Mouse (Mus musculus): ENCODE measurements around the gene Arl15. TPM values are rescaled to one million over a fixed set of nuclear protein-coding genes. Genes with fewer than 3 reads are reported as not detected.

Gene Arl15
- polyA plus RNA-seq, 1 experiment from 2014 or later = 6.7 TPM

- ATAC-seq = no peak
- H3K36me3 ChIP-seq = no peaks in the 10 kb centered on the region
- H3K27me3 ChIP-seq (replicated peaks) = no peaks in the 10 kb centered on the region
- H3K4me3 ChIP-seq (replicated peaks) = no peak overlapping the region
- H3K27ac ChIP-seq = no peak overlapping the region
- H3K9ac ChIP-seq = no peak overlapping the region
- H3K9me3 ChIP-seq = no peaks in the 10 kb centered on the region
- H3K4me2 ChIP-seq (replicated peaks) = no peak overlapping the region
- H3K4me1 ChIP-seq (replicated peaks) = peaks cover 3% of the 10 kb centered on the region; the same call in 1 of the 2 replicates
- WGBS = 68% methylated on average over 16 of the region's 16 CpGs
Observed at GRCm38 (mm10) chr13:113888704-113889103, 94.4 kb downstream of the Arl15 start.

- Histone ChIP-seq H3K9me3 (no peaks in the 10 kb centered on the region), H3K9ac (no peak overlapping the region), H3K4me3 (replicated peaks) (no peak overlapping the region), H3K27me3 (replicated peaks) (no peaks in the 10 kb centered on the region), H3K36me3 (no peaks in the 10 kb centered on the region), H3K27ac (no peak overlapping the region), H3K4me2 (replicated peaks) (no peak overlapping the region), H3K4me1 (replicated peaks) (peaks cover 3% of the 10 kb centered on the region; the same call in 1 of the 2 replicates)
- WGBS = 77% methylated on average over 24 of the region's 24 CpGs
- no peak for ATAC-seq
Observed at GRCm38 (mm10) chr13:113889140-113890055, 95.1 kb downstream of the Arl15 start.

- Histone ChIP-seq H3K4me2 (replicated peaks) (no peak overlapping the region), H3K27me3 (replicated peaks) (no peaks in the 10 kb centered on the region), H3K4me1 (replicated peaks) (no peaks in the 10 kb centered on the region), H3K9ac (no peak overlapping the region), H3K4me3 (replicated peaks) (no peak overlapping the region), H3K36me3 (no peaks in the 10 kb centered on the region), H3K27ac (no peak overlapping the region), H3K9me3 (no peaks in the 10 kb centered on the region)
- ATAC-seq = no peak
- WGBS = 84% methylated on average over 10 of the region's 10 CpGs
Observed at GRCm38 (mm10) chr13:113896684-113897083, 102.4 kb downstream of the Arl15 start.

- 70% methylated on average over 3 of the region's 3 CpGs for WGBS
- Histone ChIP-seq H3K27me3 (replicated peaks) (no peaks in the 10 kb centered on the region), H3K9ac (no peak overlapping the region)
Observed at GRCm38 (mm10) chr13:113897498-113897897, 103.2 kb downstream of the Arl15 start.

GRCm38 (mm10) chr13:113897951-113898350, 103.6 kb downstream of the Arl15 start:
- WGBS = 78% methylated on average over 9 of the region's 9 CpGs

More at GRCm38 (mm10) chr13:113897498-113897897, 103.2 kb downstream of the Arl15 start:
- ATAC-seq = no peak
- no peak overlapping the region for H3K4me3 ChIP-seq (replicated peaks)
- no peak overlapping the region for H3K27ac ChIP-seq
- H3K36me3 ChIP-seq = no peaks in the 10 kb centered on the region
- no peak overlapping the region for H3K4me2 ChIP-seq (replicated peaks)
- no peaks in the 10 kb centered on the region for H3K9me3 ChIP-seq
- no peaks in the 10 kb centered on the region for H3K4me1 ChIP-seq (replicated peaks)

GRCm38 (mm10) chr13:113901001-113901545, 106.8 kb downstream of the Arl15 start:
- H3K27ac ChIP-seq = no peak overlapping the region
- 72% methylated on average over 11 of the region's 11 CpGs for WGBS
- no peaks in the 10 kb centered on the region for H3K36me3 ChIP-seq
- H3K4me1 ChIP-seq (replicated peaks) = no peaks in the 10 kb centered on the region
- H3K4me3 ChIP-seq (replicated peaks) = no peak overlapping the region
- H3K9ac ChIP-seq = no peak overlapping the region
- no peaks in the 10 kb centered on the region for H3K27me3 ChIP-seq (replicated peaks)
- ATAC-seq = no peak
- H3K4me2 ChIP-seq (replicated peaks) = no peak overlapping the region
- H3K9me3 ChIP-seq = no peaks in the 10 kb centered on the region

More at GRCm38 (mm10) chr13:113897951-113898350, 103.6 kb downstream of the Arl15 start:
- no peaks in the 10 kb centered on the region for H3K27me3 ChIP-seq (replicated peaks)
- no peaks in the 10 kb centered on the region for H3K36me3 ChIP-seq
- no peak overlapping the region for H3K27ac ChIP-seq
- no peak overlapping the region for H3K4me2 ChIP-seq (replicated peaks)
- no peaks in the 10 kb centered on the region for H3K9me3 ChIP-seq
- H3K4me3 ChIP-seq (replicated peaks) = no peak overlapping the region
- no peak overlapping the region for H3K9ac ChIP-seq
- H3K4me1 ChIP-seq (replicated peaks) = no peaks in the 10 kb centered on the region
- ATAC-seq = no peak

- no peak for ATAC-seq
- 76% methylated on average over 6 of the region's 6 CpGs for WGBS
- Histone ChIP-seq H3K4me1 (replicated peaks) (no peaks in the 10 kb centered on the region), H3K9ac (no peak overlapping the region), H3K9me3 (no peaks in the 10 kb centered on the region), H3K4me3 (replicated peaks) (no peak overlapping the region), H3K36me3 (no peaks in the 10 kb centered on the region), H3K4me2 (replicated peaks) (no peak overlapping the region), H3K27ac (no peak overlapping the region), H3K27me3 (replicated peaks) (no peaks in the 10 kb centered on the region)
Observed at GRCm38 (mm10) chr13:113903255-113903654, 109.0 kb downstream of the Arl15 start.

- Histone ChIP-seq H3K27ac (no peak overlapping the region), H3K9ac (no peak overlapping the region), H3K4me2 (replicated peaks) (no peak overlapping the region), H3K9me3 (no peaks in the 10 kb centered on the region), H3K36me3 (no peaks in the 10 kb centered on the region), H3K27me3 (replicated peaks) (no peaks in the 10 kb centered on the region), H3K4me3 (replicated peaks) (no peak overlapping the region), H3K4me1 (replicated peaks) (no peaks in the 10 kb centered on the region)
- WGBS = 64% methylated on average over 11 of the region's 11 CpGs
- no peak for ATAC-seq
Observed at GRCm38 (mm10) chr13:113911986-113912519, 117.7 kb downstream of the Arl15 start.

GRCm38 (mm10) chr13:113914551-113914971, 120.3 kb downstream of the Arl15 start:
- no peak for ATAC-seq
- Histone ChIP-seq H3K4me1 (replicated peaks) (no peaks in the 10 kb centered on the region), H3K27me3 (replicated peaks) (no peaks in the 10 kb centered on the region), H3K4me2 (replicated peaks) (no peak overlapping the region), H3K4me3 (replicated peaks) (no peak overlapping the region), H3K9ac (no peak overlapping the region), H3K27ac (no peak overlapping the region), H3K36me3 (no peaks in the 10 kb centered on the region), H3K9me3 (no peaks in the 10 kb centered on the region)
- WGBS = 51% methylated on average over 9 of the region's 9 CpGs

GRCm38 (mm10) chr13:113915700-113916099, 121.4 kb downstream of the Arl15 start:
- H3K27me3 ChIP-seq (replicated peaks) = no peaks in the 10 kb centered on the region
- H3K4me3 ChIP-seq (replicated peaks) = no peak overlapping the region
- no peaks in the 10 kb centered on the region for H3K36me3 ChIP-seq
- H3K4me2 ChIP-seq (replicated peaks) = no peak overlapping the region
- ATAC-seq = no peak
- H3K27ac ChIP-seq = no peak overlapping the region
- 88% methylated on average over 14 of the region's 14 CpGs for WGBS
- no peak overlapping the region for H3K9ac ChIP-seq
- no peaks in the 10 kb centered on the region for H3K4me1 ChIP-seq (replicated peaks)
- no peaks in the 10 kb centered on the region for H3K9me3 ChIP-seq

- Histone ChIP-seq H3K4me2 (replicated peaks) (no peak overlapping the region), H3K9ac (no peak overlapping the region), H3K4me3 (replicated peaks) (no peak overlapping the region), H3K9me3 (no peaks in the 10 kb centered on the region), H3K27ac (no peak overlapping the region), H3K27me3 (replicated peaks) (no peaks in the 10 kb centered on the region), H3K4me1 (replicated peaks) (no peaks in the 10 kb centered on the region), H3K36me3 (no peaks in the 10 kb centered on the region)
- ATAC-seq = no peak
- WGBS = 91% methylated on average over 5 of the region's 5 CpGs
Observed at GRCm38 (mm10) chr13:113916761-113917160, 122.5 kb downstream of the Arl15 start.

GRCm38 (mm10) chr13:113917376-113917775, 123.1 kb downstream of the Arl15 start:
- Histone ChIP-seq H3K9me3 (no peaks in the 10 kb centered on the region), H3K4me2 (replicated peaks) (no peak overlapping the region), H3K9ac (no peak overlapping the region), H3K4me1 (replicated peaks) (no peaks in the 10 kb centered on the region), H3K27me3 (replicated peaks) (no peaks in the 10 kb centered on the region), H3K4me3 (replicated peaks) (no peak overlapping the region), H3K27ac (no peak overlapping the region), H3K36me3 (no peaks in the 10 kb centered on the region)
- 86% methylated on average over 6 of the region's 6 CpGs for WGBS
- no peak for ATAC-seq

Measured in intestine, embryonic 15.5 days (tissue).